Mouse (Mus musculus): ENCODE measurements around the gene Sgsh. TPM values are rescaled to one million over a fixed set of nuclear protein-coding genes. Genes with fewer than 3 reads are reported as not detected.

Gene Sgsh
- polyA plus RNA-seq (2012; fragmentation: generic; extraction: Trizol), result 4.2 TPM

DNA sequence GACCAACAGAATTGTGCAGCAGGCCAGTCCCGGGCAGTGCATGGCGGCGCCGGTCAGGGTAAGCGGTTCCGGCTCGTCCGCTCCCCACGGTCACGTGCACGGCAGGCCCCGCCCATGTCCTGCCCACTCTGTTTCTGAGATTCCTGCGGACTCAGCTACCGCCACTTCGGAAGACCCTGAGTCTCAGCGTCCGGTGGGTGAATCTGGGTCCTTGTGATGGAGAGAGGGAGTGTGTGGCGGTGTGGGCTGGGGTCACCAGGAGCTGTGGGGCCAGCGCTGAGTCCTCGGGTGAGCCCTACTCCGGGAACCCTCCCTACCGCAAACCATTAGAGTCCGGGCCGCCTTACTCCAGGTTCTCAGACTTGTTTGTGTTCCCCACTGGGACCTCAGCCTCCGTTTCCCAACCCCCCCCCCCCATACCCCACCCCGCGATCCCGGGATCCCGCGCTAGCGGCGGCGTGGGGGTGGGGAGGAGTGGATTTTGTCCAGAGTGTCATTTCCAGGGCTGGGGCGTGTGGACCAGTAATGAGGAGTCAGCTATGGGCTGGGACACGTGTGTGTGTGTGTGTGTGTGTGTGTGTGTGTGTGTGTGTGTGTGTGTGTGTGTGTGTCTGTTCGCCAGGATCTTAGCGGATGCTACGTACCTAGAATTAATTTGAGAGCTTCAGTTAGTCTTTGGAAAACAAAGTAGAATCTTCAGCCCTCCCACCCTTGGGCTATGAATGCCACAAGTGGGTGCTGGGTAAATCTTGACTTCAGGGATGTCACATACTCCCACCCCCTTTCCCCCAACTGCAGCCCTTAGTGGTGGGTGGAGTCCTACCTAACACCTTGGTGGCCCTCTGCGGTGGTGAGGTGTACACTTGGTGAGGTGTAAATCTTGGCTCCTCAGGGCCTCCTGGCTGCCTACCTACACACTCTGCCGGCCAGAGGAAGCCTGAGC lies at the start of gene Sgsh, which contains the start of gene Slc26a11:
TSS of gene Sgsh (minus strand) at position 94 of the 943 bp plus-strand sequence.
TSS of gene Slc26a11 (plus strand) at position 115 of the 943 bp plus-strand sequence.
- no peaks in the 10 kb centered on the region for H3K79me2 ChIP-seq (ENCODE audit: control insufficient read depth, insufficient read depth)
- peak within 1 kb of the TSS; percentile 96 for H3K4me2 ChIP-seq (ENCODE audit: low read depth)
- TF ChIP-seq USF1 (IDR thresholded peaks at IDR 0.05; ENCODE audit: low read depth) (peak; percentile 79), MAX (IDR thresholded peaks at IDR 0.05; ENCODE audit: low read depth) (no peak), SRF (IDR thresholded peaks at IDR 0.05; ENCODE audit: control insufficient read depth, insufficient read length, low read depth) (no peak), POLR2AphosphoS2 (IDR thresholded peaks at IDR 0.05; ENCODE audit: insufficient read length, low read depth) (peak; percentile 73), POLR2A (IDR thresholded peaks at IDR 0.05; ENCODE audit: insufficient read length, low read depth) (peak; percentile 83), MYOG (IDR thresholded peaks at IDR 0.05; ENCODE audit: control insufficient read depth in 1 of 3, insufficient read depth in 1 of 3, insufficient read length in 2 of 3, low read depth in 2 of 3) (no peak), E2F4 (IDR thresholded peaks at IDR 0.05; ENCODE audit: insufficient read depth) (no peak), CEBPB (IDR thresholded peaks at IDR 0.05; ENCODE audit: insufficient read depth, poor library complexity, severe bottlenecking) (no peak)
- no peaks in the 10 kb centered on the region for H3K36me3 ChIP-seq (ENCODE audit: control insufficient read depth, insufficient read depth)
- peak within 1 kb of the TSS; percentile 37 for H3K4me3 ChIP-seq
- H3K27me3 ChIP-seq (ENCODE audit: control insufficient read depth, insufficient read depth, insufficient read length), result peaks cover 14% of the 10 kb centered on the region
- peak within 1 kb of the TSS; percentile 9 for H3ac ChIP-seq (ENCODE audit: control insufficient read depth, insufficient read length)

DNA sequence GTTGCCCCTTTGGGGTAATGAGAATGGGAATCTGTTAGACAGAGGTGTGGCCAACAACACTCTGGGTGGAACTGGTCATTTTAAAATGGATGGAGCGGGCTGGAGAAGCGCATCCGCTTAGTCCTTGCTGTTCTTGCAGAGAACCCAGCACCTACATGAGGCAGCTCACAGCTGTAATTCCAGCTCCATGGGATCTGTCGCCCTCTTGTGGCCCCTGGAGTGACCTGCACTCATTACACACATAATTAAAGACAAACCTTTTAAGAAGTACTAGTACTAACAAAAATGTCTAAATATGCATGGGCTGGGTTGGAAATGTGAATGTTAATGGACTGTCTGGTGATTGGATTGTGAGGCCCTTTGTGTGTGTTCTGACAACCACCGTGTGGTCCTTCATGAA lies 49.3 kb upstream of the Sgsh start:
- H3K27me3 ChIP-seq (ENCODE audit: control insufficient read depth, insufficient read depth, insufficient read length), result no peaks in the 10 kb centered on the region
- H3K4me2 ChIP-seq (ENCODE audit: low read depth), result no peak overlapping the region
- no peak overlapping the region for H3K4me3 ChIP-seq
- H3ac ChIP-seq (ENCODE audit: control insufficient read depth, insufficient read length), result no peak overlapping the region
- H3K36me3 ChIP-seq (ENCODE audit: control insufficient read depth, insufficient read depth), result peaks cover 40% of the 10 kb centered on the region
- TF ChIP-seq SRF (IDR thresholded peaks at IDR 0.05; ENCODE audit: control insufficient read depth, insufficient read length, low read depth) (no peak), MAX (IDR thresholded peaks at IDR 0.05; ENCODE audit: low read depth) (no peak), MYOG (IDR thresholded peaks at IDR 0.05; ENCODE audit: control insufficient read depth in 1 of 3, insufficient read depth in 1 of 3, insufficient read length in 2 of 3, low read depth in 2 of 3) (no peak), CEBPB (IDR thresholded peaks at IDR 0.05; ENCODE audit: insufficient read depth, poor library complexity, severe bottlenecking) (no peak), REST (IDR thresholded peaks at IDR 0.05; ENCODE audit: insufficient read depth, insufficient read length) (no peak), MYOD1 (IDR thresholded peaks at IDR 0.05; ENCODE audit: control insufficient read depth in 1 of 3, insufficient read length in 2 of 3, low read depth in 2 of 3) (no peak), USF1 (IDR thresholded peaks at IDR 0.05; ENCODE audit: low read depth) (no peak), POLR2A (IDR thresholded peaks at IDR 0.05; ENCODE audit: insufficient read length, low read depth) (no peak), E2F4 (IDR thresholded peaks at IDR 0.05; ENCODE audit: insufficient read depth) (no peak)
- no peaks in the 10 kb centered on the region for H3K79me2 ChIP-seq (ENCODE audit: control insufficient read depth, insufficient read depth)

DNA sequence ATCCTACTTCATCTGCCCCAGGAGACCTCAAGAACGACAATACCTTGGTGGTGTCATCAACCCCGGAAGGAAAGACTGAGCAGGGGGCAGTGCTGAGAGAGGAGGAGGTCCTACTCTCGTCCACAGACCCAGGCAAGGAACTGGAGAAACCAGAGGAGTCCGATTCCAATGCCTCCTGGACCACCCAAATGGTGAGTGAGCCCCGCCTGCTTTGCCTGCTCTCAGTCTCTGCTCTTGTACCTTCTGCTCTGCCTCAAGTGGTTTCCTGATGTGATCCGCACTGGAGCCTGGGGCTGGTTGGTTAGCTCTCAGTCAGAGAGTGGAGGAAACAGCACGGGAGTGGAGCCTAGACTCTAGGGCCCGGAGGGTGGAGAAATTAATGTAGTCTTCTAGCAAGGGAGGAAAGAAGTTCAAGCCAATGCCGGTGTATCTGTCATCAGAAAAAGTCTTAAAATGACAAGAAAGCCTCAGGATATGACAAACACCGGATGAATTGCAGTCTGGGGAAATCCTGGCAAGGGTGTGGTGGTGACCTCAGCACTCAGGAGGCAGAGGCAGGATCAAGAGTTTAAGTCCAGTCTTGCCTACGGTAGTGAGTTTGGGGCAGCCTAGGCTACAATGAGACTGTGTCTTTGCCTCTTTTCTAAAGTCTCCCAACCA lies 47.3 kb upstream of the Sgsh start:
- TF ChIP-seq REST (IDR thresholded peaks at IDR 0.05; ENCODE audit: insufficient read depth, insufficient read length) (no peak), MYOD1 (IDR thresholded peaks at IDR 0.05; ENCODE audit: control insufficient read depth in 1 of 3, insufficient read length in 2 of 3, low read depth in 2 of 3) (no peak), CEBPB (IDR thresholded peaks at IDR 0.05; ENCODE audit: insufficient read depth, poor library complexity, severe bottlenecking) (no peak), POLR2AphosphoS2 (IDR thresholded peaks at IDR 0.05; ENCODE audit: insufficient read length, low read depth) (no peak), TCF12 (IDR thresholded peaks at IDR 0.05; ENCODE audit: insufficient read depth, poor library complexity, severe bottlenecking) (no peak), POLR2A (IDR thresholded peaks at IDR 0.05; ENCODE audit: insufficient read length, low read depth) (no peak), USF1 (IDR thresholded peaks at IDR 0.05; ENCODE audit: low read depth) (no peak), MYOG (IDR thresholded peaks at IDR 0.05; ENCODE audit: control insufficient read depth in 1 of 3, insufficient read depth in 1 of 3, insufficient read length in 2 of 3, low read depth in 2 of 3) (no peak), E2F4 (IDR thresholded peaks at IDR 0.05; ENCODE audit: insufficient read depth) (no peak)
- Histone ChIP-seq H3ac (ENCODE audit: control insufficient read depth, insufficient read length) (no peak overlapping the region), H3K36me3 (ENCODE audit: control insufficient read depth, insufficient read depth) (peaks cover 39% of the 10 kb centered on the region), H3K4me3 (no peak overlapping the region), H3K27me3 (ENCODE audit: control insufficient read depth, insufficient read depth, insufficient read length) (no peaks in the 10 kb centered on the region), H3K79me2 (ENCODE audit: control insufficient read depth, insufficient read depth) (no peaks in the 10 kb centered on the region), H3K4me2 (ENCODE audit: low read depth) (peak overlapping the region; percentile 59)

DNA sequence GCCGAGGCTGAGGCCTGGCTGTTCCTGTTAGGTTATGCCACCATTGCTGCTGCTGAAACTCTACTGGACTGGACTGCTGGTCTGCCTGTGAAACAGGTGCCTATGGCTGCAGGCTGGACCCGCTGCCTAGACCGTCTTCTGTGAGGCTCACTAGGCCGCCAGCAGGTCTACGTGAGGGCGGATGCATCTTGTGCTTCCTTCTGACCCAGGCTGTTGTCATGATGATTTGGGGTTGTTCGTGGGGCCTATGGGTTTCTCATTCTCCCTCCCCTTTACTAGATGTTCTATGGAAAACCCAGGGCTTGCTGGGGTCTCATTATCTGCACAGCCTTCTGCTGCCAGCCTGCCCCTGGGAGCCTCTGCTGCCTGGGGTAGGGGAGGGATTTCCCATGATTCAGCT lies 41.1 kb upstream of the Sgsh start:
- no peak overlapping the region for H3K4me3 ChIP-seq
- TF ChIP-seq E2F4 (IDR thresholded peaks at IDR 0.05; ENCODE audit: insufficient read depth), result no peak
- no peak for TF ChIP-seq TCF3 (IDR thresholded peaks at IDR 0.05; ENCODE audit: insufficient read length, low read depth)
- no peak for TF ChIP-seq MAX (IDR thresholded peaks at IDR 0.05; ENCODE audit: low read depth)
- TF ChIP-seq TCF12 (IDR thresholded peaks at IDR 0.05; ENCODE audit: insufficient read depth, poor library complexity, severe bottlenecking), result no peak
- no peak for TF ChIP-seq SRF (IDR thresholded peaks at IDR 0.05; ENCODE audit: control insufficient read depth, insufficient read length, low read depth)
- no peak for TF ChIP-seq MYOD1 (IDR thresholded peaks at IDR 0.05; ENCODE audit: control insufficient read depth in 1 of 3, insufficient read length in 2 of 3, low read depth in 2 of 3)
- TF ChIP-seq CEBPB (IDR thresholded peaks at IDR 0.05; ENCODE audit: insufficient read depth, poor library complexity, severe bottlenecking), result no peak
- no peak for TF ChIP-seq POLR2A (IDR thresholded peaks at IDR 0.05; ENCODE audit: insufficient read length, low read depth)
- TF ChIP-seq MYOG (IDR thresholded peaks at IDR 0.05; ENCODE audit: control insufficient read depth in 1 of 3, insufficient read depth in 1 of 3, insufficient read length in 2 of 3, low read depth in 2 of 3), result no peak
- no peak for TF ChIP-seq POLR2AphosphoS2 (IDR thresholded peaks at IDR 0.05; ENCODE audit: insufficient read length, low read depth)
- TF ChIP-seq USF1 (IDR thresholded peaks at IDR 0.05; ENCODE audit: low read depth), result no peak
- no peak for TF ChIP-seq REST (IDR thresholded peaks at IDR 0.05; ENCODE audit: insufficient read depth, insufficient read length)
- H3K27me3 ChIP-seq (ENCODE audit: control insufficient read depth, insufficient read depth, insufficient read length), result no peaks in the 10 kb centered on the region

More for the DNA sequence above, 41.1 kb upstream of the Sgsh start:
- H3K36me3 ChIP-seq (ENCODE audit: control insufficient read depth, insufficient read depth), result peaks cover 11% of the 10 kb centered on the region
- no peak overlapping the region for H3K4me2 ChIP-seq (ENCODE audit: low read depth)
- H3ac ChIP-seq (ENCODE audit: control insufficient read depth, insufficient read length), result no peak overlapping the region
- peaks cover 3% of the 10 kb centered on the region for H3K79me2 ChIP-seq (ENCODE audit: control insufficient read depth, insufficient read depth)

Measured in myocyte (in vitro differentiated cells).